Mouse (Mus musculus): ENCODE measurements around the gene Tsfm.

DNA sequence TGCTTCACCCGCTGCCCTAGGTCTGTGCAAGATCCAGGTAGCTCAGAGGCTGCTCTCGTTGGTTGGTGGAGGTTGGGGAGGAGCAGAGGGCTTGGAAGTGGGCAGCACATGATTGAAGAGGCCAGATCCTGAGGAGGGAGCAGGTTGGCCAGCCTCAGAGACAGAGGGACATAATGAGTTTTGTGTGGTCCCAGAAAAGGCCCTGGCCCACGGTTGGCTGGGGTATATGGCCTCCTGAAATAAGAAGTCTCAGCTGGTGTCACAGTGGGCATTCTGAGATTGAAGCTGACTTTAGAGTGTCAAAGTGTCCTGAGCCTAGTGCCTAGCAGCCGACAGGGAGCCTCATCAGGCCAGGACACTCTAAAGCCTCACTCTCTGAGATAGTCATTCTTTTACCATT lies 45.5 kb downstream of the Tsfm start:
- TF ChIP-seq CTCF (IDR thresholded peaks at IDR 0.05; ENCODE audit: low read depth), result no peak
- TF ChIP-seq EP300 (IDR thresholded peaks at IDR 0.05; ENCODE audit: low read depth), result no peak
